ENCODE assay signal across 13 mouse cellular contexts in genomic region chr6:14147370-14147769, GRCm38 (mm10).
"Had no signal": no experiment of that assay in that cellular context is flagged by ENCODE, and none has a peak within 500 bp of the region (broad histone marks: within the 10 kb centered on the region; RNA-seq: fewer than 3 reads in every experiment).

No protein-coding gene starts in this region.

- ATAC-seq: liver, postnatal 0 days; midbrain, embryonic 13.5 days had no signal

- H3K4me1 ChIP-seq: limb, embryonic 12.5 days; liver, embryonic 13.5 days; midbrain, embryonic 13.5 days; stomach, embryonic 15.5 days had no signal

- H3K27me3 ChIP-seq: limb, embryonic 12.5 days; liver, embryonic 13.5 days; midbrain, embryonic 13.5 days; stomach, embryonic 15.5 days had no signal

- H3K9me3 ChIP-seq: limb, embryonic 12.5 days; liver, embryonic 13.5 days; midbrain, embryonic 13.5 days; stomach, embryonic 15.5 days had no signal

- H3K4me2 ChIP-seq: limb, embryonic 12.5 days; liver, embryonic 13.5 days; midbrain, embryonic 13.5 days; stomach, embryonic 15.5 days had no signal

- H3K4me3 ChIP-seq: layer of hippocampus, adult 2 months; limb, embryonic 12.5 days; liver, embryonic 13.5 days; midbrain, embryonic 13.5 days; stomach, embryonic 15.5 days had no signal

- DNase-seq: kidney, postnatal 10 days; kidney, postnatal 4 days; liver; liver, embryonic 13.5 days; liver, postnatal 0 days; lung, postnatal 36 days; right cerebral cortex, postnatal 14 days; thymus, adult 2 months; thymus, postnatal 25 days had no signal

- H3K36me3 ChIP-seq: limb, embryonic 12.5 days; liver, embryonic 13.5 days; midbrain, embryonic 13.5 days; stomach, embryonic 15.5 days had no signal

- H3K9ac ChIP-seq: limb, embryonic 12.5 days; liver, embryonic 13.5 days; liver, postnatal 0 days; midbrain, embryonic 13.5 days; stomach, embryonic 15.5 days had no signal

- H3K27ac ChIP-seq: layer of hippocampus, adult 2 months; limb, embryonic 12.5 days; liver, embryonic 13.5 days; midbrain, embryonic 13.5 days; stomach, embryonic 15.5 days had no signal
